Mouse (Mus musculus) cerebellum, adult 11-12 months (tissue): ENCODE results near the gene Gm17657.

Source experiments
- DNase-seq: peaks from one replicate; pipeline ENCODE4 v3.0.0; 2022

Gm17657 gene

GRCm38 (mm10) chr17:29484431-29484830 is 65.0 kb downstream of the Gm17657 start:
- DNase-seq: no peak

DNA sequence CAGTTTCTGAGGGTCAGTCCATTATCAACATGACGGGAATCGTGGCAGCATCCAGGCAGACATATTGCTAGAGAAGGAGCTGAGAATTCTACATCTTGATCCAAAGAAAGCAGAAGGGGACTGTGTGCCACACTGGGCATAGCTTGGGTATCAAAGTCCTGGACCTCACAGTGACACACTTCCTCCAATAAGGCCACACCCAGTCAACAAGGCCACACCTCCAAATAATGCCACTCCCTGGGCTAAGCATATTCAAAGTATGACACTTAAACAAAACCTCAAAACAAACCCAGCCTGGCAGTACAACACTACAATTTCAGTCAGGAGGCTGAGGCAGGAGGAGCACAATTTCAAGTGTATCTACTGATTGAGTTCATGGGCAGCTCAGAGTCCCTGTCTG is 66.2 kb downstream of the Gm17657 start:
- DNase-seq: no peak

- DNase-seq: no peak
These were observed 66.8 kb downstream of the Gm17657 start for GRCm38 (mm10) chr17:29482632-29483031.

DNA sequence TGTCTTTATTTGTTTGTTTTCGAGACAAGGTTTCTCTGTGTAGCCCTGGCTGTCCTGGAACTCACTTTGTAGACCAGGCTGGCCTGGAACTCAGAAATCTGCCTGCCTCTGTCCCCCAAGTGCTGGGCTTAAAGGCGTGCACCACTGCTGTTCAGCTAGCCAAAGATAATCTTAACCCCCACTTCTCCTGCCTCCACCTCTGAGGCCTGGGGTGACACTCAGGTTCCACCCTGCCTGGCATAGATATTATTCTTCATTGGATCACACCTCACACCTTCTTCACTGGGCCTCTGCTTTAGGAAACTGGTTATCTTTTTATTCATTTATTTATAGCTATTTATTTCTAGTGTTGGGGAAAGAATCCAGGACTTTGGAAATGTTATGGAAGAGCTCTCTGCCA is 69.2 kb downstream of the Gm17657 start:
- no peak for DNase-seq

DNA sequence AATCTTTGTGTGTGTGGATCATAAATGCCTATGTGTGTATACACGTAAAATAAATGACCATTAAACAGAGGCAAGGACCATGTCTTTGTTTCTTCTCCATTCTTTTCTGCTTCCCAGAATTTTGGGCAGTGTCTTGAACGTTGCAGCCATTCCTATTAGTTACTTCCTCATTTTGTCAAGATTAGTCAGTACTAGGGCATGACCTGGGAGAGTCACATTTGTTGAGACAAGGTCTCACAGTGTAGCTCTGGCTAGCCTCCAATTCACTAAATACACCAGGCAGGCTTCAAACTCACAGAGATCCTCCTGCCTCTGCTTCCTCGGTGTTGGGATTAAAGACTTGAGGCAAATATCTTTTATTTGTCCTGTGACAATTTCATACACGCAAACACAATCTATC is 71.2 kb downstream of the Gm17657 start:
- DNase-seq: no peak

DNA sequence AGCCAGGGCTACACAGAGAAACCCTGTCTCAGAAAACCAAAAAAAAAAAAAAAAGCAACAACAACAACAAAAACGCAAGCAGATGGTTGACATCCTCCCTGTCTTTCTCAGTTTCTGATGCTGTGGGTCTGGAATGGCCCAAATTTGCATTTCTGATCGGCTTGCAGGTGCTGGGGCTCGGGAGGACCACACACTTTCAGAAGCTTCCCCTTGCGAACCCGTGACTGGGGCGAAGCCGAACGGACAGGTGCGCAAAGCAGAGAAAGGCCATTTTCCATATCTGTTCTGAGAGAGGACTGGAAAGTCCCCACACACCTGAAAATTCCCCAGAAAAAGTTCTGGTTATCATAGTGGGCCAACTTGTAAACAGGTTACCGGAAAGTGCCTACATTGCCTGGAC is 72.1 kb downstream of the Gm17657 start:
- DNase-seq: no peak

DNA sequence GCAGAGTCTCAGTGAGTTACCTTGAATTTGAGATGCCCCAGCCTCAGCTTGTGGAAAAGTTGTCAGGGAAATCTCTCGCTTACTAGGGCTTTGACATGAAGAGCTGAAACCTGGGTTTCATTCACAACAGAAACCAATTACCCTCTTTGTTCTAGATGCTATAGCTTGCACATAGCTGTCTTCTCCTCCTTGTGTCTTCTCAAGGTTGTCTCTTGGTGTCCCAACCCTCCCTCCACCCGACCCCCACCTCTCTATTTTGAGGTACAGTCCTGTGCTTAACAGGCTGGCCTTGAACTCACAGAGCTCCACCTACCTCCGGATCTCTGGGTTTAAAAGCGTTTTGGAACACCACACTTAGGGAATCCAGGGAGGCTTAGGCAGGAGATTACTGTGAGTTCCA is 73.0 kb downstream of the Gm17657 start:
- DNase-seq: no peak

GRCm38 (mm10) chr17:29475142-29475541 is 74.3 kb downstream of the Gm17657 start:
- DNase-seq: no peak

DNA sequence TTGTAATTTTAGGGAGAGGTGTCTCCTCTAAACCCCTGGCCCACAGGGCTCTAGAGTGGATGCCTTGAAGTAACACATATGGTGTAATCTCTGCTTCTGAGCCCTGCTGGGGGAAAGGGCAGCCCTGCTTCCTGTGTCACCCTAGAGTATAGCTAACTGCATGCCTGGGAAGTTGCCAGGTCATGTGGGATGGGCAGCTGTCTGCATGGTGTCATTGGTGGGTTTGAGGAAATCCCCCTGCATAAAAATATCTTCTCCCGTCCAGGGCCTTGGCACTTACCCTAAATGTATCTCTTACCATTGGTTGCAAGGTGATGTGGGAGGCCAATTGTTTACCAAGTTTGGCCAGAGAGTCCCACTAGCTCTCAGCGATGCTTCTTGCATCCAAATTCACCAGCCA is 75.4 kb downstream of the Gm17657 start:
- DNase-seq: no peak

GRCm38 (mm10) chr17:29473466-29473865 is 76.0 kb downstream of the Gm17657 start:
- no peak for DNase-seq
